Mouse (Mus musculus) intestine, embryonic 14.5 days (tissue): ENCODE measurements at regions not wholly inside any gene's neighbourhood (a gene's known extent, or its start where the extent isn't known, plus 50 kb on each side); places are given as distances from the start of the nearest gene placed in this dataset.
"Not testable (repeated sequence)": the region's sequence is repeated elsewhere in the genome, so short reads cannot be mapped to it uniquely, and the experiment has no call there.

Source experiments
- ATAC-seq: fragments of 200-750 bp; cut with Nextera tagmentation; replicated peaks from 2 replicates; pipeline ENCODE4 v1.8.0; 2017; ENCODE audit warnings: low read depth, moderate number of reproducible peaks, moderate TSS enrichment, moderate library complexity; ENCODE audit not compliant: low FRiP score, low TSS enrichment
- DNase-seq: peaks from one replicate; pipeline ENCODE4 v3.0.0-alpha.2; 2018; ENCODE audit warnings: low spot score
- H3K27ac ChIP-seq: fragments of 300-500 bp; sonication (generic); 2 replicates; pipeline ENCODE4 v1.5.1; 2014; ENCODE audit warnings: low read depth, mild to moderate bottlenecking, control low read depth
- H3K27me3 ChIP-seq: fragments of 300-500 bp; sonication (generic); replicated peaks from 2 replicates; pipeline ENCODE4 v1.6.1; 2014; ENCODE audit warnings: low read length, control low read depth; ENCODE audit not compliant: control insufficient read depth, insufficient read depth
- H3K36me3 ChIP-seq: fragments of 300-500 bp; sonication (generic); 2 replicates; pipeline ENCODE4 v1.6.1; 2014; ENCODE audit warnings: low read length, control low read depth; ENCODE audit not compliant: control insufficient read depth, insufficient read depth
- H3K4me1 ChIP-seq: fragments of 300-500 bp; sonication (generic); replicated peaks from 2 replicates; pipeline ENCODE4 v1.6.1; 2014; ENCODE audit warnings: low read length, control low read depth, mixed read lengths; ENCODE audit not compliant: control insufficient read depth, insufficient read depth
- H3K4me2 ChIP-seq: fragments of 300-500 bp; sonication (generic); 2 replicates; pipeline ENCODE4 v1.6.1; 2014; ENCODE audit warnings: low read length
- H3K4me3 ChIP-seq: fragments of 300-500 bp; sonication (generic); 2 replicates; pipeline ENCODE4 v1.5.1; 2014; ENCODE audit warnings: low read depth, low read length, control low read depth, mixed read lengths
- H3K9ac ChIP-seq: fragments of 300-500 bp; sonication (generic); 2 replicates; pipeline ENCODE4 v1.6.1; 2014; ENCODE audit warnings: mild to moderate bottlenecking, low read length
- H3K9me3 ChIP-seq: fragments of 300-500 bp; sonication (generic); 2 replicates; pipeline ENCODE4 v1.6.1; 2016; ENCODE audit warnings: low read length, control low read depth; ENCODE audit not compliant: control insufficient read depth
- WGBS: fragments of 180-500 bp; shearing (Covaris S2); extraction: QIAGEN DNeasy Blood & Tissue Kit; methylation state at CpG from one replicate; pipeline ENCODE4 v1.1.7; 2014; 5-methylcytosine and 5-hydroxymethylcytosine counted together

GRCm38 (mm10) chr11:91213104-91213503 is 364.3 kb downstream of the Kif2b start:
- Histone ChIP-seq H3K9ac (no peak overlapping the region), H3K4me3 (no peak overlapping the region), H3K36me3 (no peaks in the 10 kb centered on the region), H3K27me3 (no peaks in the 10 kb centered on the region), H3K4me1 (no peaks in the 10 kb centered on the region), H3K4me2 (no peak overlapping the region), H3K27ac (no peak overlapping the region), H3K9me3 (no peaks in the 10 kb centered on the region)
- 80% methylated on average over 2 of the region's 2 CpGs for WGBS
- ATAC-seq (no peak), DNase-seq (no peak)

- Histone ChIP-seq H3K27me3 (no peaks in the 10 kb centered on the region), H3K4me2 (no peak overlapping the region), H3K9me3 (no peaks in the 10 kb centered on the region), H3K27ac (no peak overlapping the region), H3K9ac (no peak overlapping the region), H3K4me1 (no peaks in the 10 kb centered on the region), H3K36me3 (no peaks in the 10 kb centered on the region), H3K4me3 (no peak overlapping the region)
- no peak for DNase-seq
- ATAC-seq = no peak
- 65% methylated on average over 7 of the region's 7 CpGs for WGBS
Measured at GRCm38 (mm10) chr11:91206470-91206869, 370.9 kb downstream of the Kif2b start.

DNA sequence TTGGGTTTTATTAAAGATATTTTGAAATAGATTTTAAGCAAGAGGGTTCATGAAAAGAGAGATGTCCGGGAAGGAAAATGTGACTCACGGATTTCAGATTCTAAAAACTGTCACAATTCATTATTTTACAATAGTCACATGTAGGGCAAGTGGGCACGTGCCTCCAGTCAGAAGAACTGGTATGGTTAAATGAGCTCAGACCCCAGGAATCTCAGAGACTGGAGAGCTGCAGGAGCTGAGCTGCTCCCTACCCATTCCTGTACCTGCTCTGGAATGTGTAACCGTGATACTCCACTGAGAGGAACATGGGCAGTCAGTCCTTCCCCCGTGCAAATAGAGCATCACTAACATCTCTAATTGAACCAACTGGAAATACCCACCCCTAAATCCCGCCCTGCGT is 372.9 kb downstream of the Kif2b start:
- ATAC-seq = no peak
- WGBS = 47% methylated on average over 7 of the region's 7 CpGs
- no peak overlapping the region for H3K4me2 ChIP-seq
- H3K27ac ChIP-seq = no peak overlapping the region
- no peak for DNase-seq
- H3K4me1 ChIP-seq = no peaks in the 10 kb centered on the region
- H3K9ac ChIP-seq = no peak overlapping the region
- no peaks in the 10 kb centered on the region for H3K36me3 ChIP-seq
- no peaks in the 10 kb centered on the region for H3K27me3 ChIP-seq
- H3K4me3 ChIP-seq = no peak overlapping the region
- no peaks in the 10 kb centered on the region for H3K9me3 ChIP-seq

- Histone ChIP-seq H3K9ac (no peak overlapping the region), H3K4me1 (no peaks in the 10 kb centered on the region), H3K4me3 (no peak overlapping the region), H3K36me3 (no peaks in the 10 kb centered on the region), H3K27ac (no peak overlapping the region), H3K4me2 (no peak overlapping the region), H3K9me3 (no peaks in the 10 kb centered on the region), H3K27me3 (no peaks in the 10 kb centered on the region)
- DNase-seq (no peak), ATAC-seq (no peak)
- WGBS = 28% methylated on average over 4 of the region's 4 CpGs
Measured at GRCm38 (mm10) chr11:91196841-91197240, 380.5 kb downstream of the Kif2b start.

- Histone ChIP-seq H3K4me3 (no peak overlapping the region), H3K27me3 (no peaks in the 10 kb centered on the region), H3K36me3 (no peaks in the 10 kb centered on the region), H3K9ac (no peak overlapping the region), H3K4me2 (no peak overlapping the region), H3K27ac (no peak overlapping the region), H3K4me1 (no peaks in the 10 kb centered on the region), H3K9me3 (no peaks in the 10 kb centered on the region)
- DNase-seq (no peak), ATAC-seq (no peak)
- 39% methylated on average over 6 of the region's 6 CpGs for WGBS
Measured at GRCm38 (mm10) chr11:91196351-91196750, 381.0 kb downstream of the Kif2b start.

GRCm38 (mm10) chr11:91167336-91167735 is 410.0 kb downstream of the Kif2b start:
- not testable (repeated sequence) for H3K27ac ChIP-seq, H3K4me1 ChIP-seq, H3K27me3 ChIP-seq, H3K4me2 ChIP-seq, H3K36me3 ChIP-seq, H3K9ac ChIP-seq, H3K9me3 ChIP-seq, ATAC-seq, DNase-seq, H3K4me3 ChIP-seq
- 50% methylated on average over 2 of the region's 2 CpGs for WGBS

DNA sequence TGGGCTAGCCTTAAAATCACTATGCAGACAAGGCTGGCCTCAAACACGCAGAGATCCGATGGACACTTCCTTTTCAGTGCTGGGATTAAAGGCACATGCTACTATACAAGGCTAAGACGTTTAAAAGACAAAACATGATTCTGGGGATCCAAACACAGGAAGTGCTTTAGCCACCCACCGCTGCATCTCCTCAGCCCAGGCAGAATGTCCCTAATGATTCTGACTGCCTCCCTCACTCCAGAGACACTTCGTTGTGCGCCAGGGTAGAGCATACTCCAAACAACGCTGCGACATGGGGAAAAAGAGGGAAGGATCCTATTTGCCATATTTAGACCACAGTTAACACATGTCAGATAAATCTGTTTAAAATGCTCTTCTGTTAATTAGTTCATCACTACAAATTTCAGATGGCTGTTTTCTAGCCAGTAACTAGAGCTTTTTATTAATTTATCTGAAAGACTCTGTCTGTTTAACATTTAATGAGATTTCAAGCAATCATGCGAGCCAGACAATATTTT is 443.5 kb downstream of the Kif2b start:
- no peak overlapping the region for H3K9ac ChIP-seq
- no peaks in the 10 kb centered on the region for H3K36me3 ChIP-seq
- no peak overlapping the region for H3K4me3 ChIP-seq
- no peaks in the 10 kb centered on the region for H3K4me1 ChIP-seq
- no peaks in the 10 kb centered on the region for H3K27me3 ChIP-seq
- no peak overlapping the region for H3K4me2 ChIP-seq
- no peaks in the 10 kb centered on the region for H3K9me3 ChIP-seq
- no peak overlapping the region for H3K27ac ChIP-seq
- ATAC-seq (no peak), DNase-seq (no peak)
- whole genome bisulfite sequencing = 48% methylated on average over 9 of the region's 9 CpGs

- H3K9me3 ChIP-seq = no peaks in the 10 kb centered on the region
- H3K27ac ChIP-seq = no peak overlapping the region
- no peak for DNase-seq
- H3K36me3 ChIP-seq = no peaks in the 10 kb centered on the region
- no peak overlapping the region for H3K9ac ChIP-seq
- no peak for ATAC-seq
- no peak overlapping the region for H3K4me3 ChIP-seq
- no peaks in the 10 kb centered on the region for H3K27me3 ChIP-seq
- no peak overlapping the region for H3K4me2 ChIP-seq
- 78% methylated on average over 7 of the region's 7 CpGs for WGBS
- H3K4me1 ChIP-seq = no peaks in the 10 kb centered on the region
Measured at GRCm38 (mm10) chr11:91132771-91133380, 444.5 kb downstream of the Kif2b start.

- Histone ChIP-seq H3K27ac (no peak overlapping the region), H3K27me3 (no peaks in the 10 kb centered on the region), H3K36me3 (no peaks in the 10 kb centered on the region), H3K4me1 (no peaks in the 10 kb centered on the region), H3K4me2 (no peak overlapping the region), H3K9ac (no peak overlapping the region), H3K9me3 (no peaks in the 10 kb centered on the region), H3K4me3 (no peak overlapping the region)
- no peak for DNase-seq
- 46% methylated on average over 6 of the region's 6 CpGs for WGBS
- no peak for ATAC-seq
Measured at GRCm38 (mm10) chr11:91131960-91132359, 443.8 kb upstream of the Tom1l1 start.
